ENCODE assay signal across 8 mouse cellular contexts in the genomic region with DNA sequence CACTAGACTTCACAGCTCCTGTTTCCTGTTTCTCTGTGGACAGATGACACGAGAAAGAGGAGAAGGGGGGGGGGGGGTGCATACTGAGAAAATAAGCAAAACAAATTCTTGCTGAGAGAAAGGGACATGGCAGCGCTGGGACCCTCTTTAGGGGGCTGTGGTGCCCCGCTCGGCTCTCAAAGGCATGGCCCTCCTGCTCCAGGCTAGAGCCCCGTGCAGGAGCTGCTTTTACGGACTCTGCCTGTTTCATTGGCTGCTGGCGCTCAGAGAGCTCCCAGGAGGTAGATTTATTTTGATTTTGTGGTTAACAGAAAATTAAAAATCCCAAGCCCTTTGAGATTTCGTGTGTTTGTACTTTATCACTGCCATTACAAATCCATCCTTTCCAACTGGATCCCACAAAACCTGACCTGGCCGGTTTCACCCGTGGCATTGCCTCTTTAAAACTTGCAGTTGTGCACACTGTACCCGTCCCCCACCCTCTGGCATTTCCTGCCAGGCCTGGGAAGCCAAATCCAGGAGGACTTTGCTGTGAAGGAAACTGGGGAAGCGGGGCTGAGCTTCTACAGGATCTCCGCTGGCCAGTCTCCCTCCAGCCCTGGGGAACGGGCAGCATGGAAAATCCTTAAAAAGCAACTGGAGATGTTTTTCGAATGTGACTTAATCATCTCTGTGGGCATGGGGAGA. TPM values are rescaled to one million over a fixed set of nuclear protein-coding genes. Genes with fewer than 3 reads are reported as not detected.
DNase-seq lines count a peak whose midpoint lies in the region; ATAC-seq and TF ChIP-seq lines count a peak whose summit lies in the region.
"Had no signal": no experiment of that assay in that cellular context is flagged by ENCODE, and none has a peak within 500 bp of the region (broad histone marks: within the 10 kb centered on the region; RNA-seq: fewer than 3 reads in every experiment).

No protein-coding gene starts in this region.

- H3K9ac ChIP-seq in hindbrain, embryonic 16.5 days (ENCODE audit: low read depth, low read length) = no peak overlapping the region
- no peak overlapping the region for H3K9ac ChIP-seq in lung, embryonic 14.5 days
- H3K9ac ChIP-seq: liver, embryonic 14.5 days had no signal

- no peaks in the 10 kb centered on the region for H3K27me3 ChIP-seq in hindbrain, embryonic 16.5 days (replicated peaks; ENCODE audit: control insufficient read depth, insufficient read depth, low read length)
- no peaks in the 10 kb centered on the region for H3K27me3 ChIP-seq in lung, embryonic 14.5 days (ENCODE audit: insufficient read depth, low read length)

- 63% methylated on average over 15 of the region's 15 CpGs for WGBS in hindbrain, embryonic 16.5 days
- 42% methylated on average over 15 of the region's 15 CpGs for WGBS in lung, embryonic 14.5 days

- TF ChIP-seq CTCF in cortical plate, adult 2 months (IDR thresholded peaks at IDR 0.05; ENCODE audit: extremely low read depth, insufficient read depth, low read length) = no peak
- no peak for TF ChIP-seq CTCF in lung, embryonic 14.5 days (IDR thresholded peaks at IDR 0.05; ENCODE audit: low read depth)

- ATAC-seq in hindbrain, embryonic 16.5 days = no peak
- ATAC-seq in lung, embryonic 14.5 days (ENCODE audit: insufficient read depth) = peak; percentile 48; the same call in 1 of the 2 replicates

- TF ChIP-seq POLR2A in cortical plate, adult 2 months (IDR thresholded peaks at IDR 0.05; ENCODE audit: extremely low read depth, insufficient read depth, low read length) = no peak

- peak; percentile 44 for DNase-seq in gastrocnemius, adult 18-20 months (ENCODE audit: low spot score)
- DNase-seq in lung, embryonic 14.5 days = peak; percentile 68
- DNase-seq in testis, postnatal 14 days (ENCODE audit: low spot score) = no peak
- DNase-seq in urinary bladder, postnatal 36 days (ENCODE audit: low spot score in 2 of 2) = no peak
- no peak for DNase-seq in adipocyte (ENCODE audit: low spot score)

- no peak overlapping the region for H3K4me2 ChIP-seq in hindbrain, embryonic 16.5 days (ENCODE audit: low read length)
- no peak overlapping the region for H3K4me2 ChIP-seq in lung, embryonic 14.5 days

- H3K36me3 ChIP-seq in hindbrain, embryonic 16.5 days (ENCODE audit: control insufficient read depth, insufficient read depth, low read length) = no peaks in the 10 kb centered on the region; the same call in 1 of the 2 replicates
- no peaks in the 10 kb centered on the region for H3K36me3 ChIP-seq in lung, embryonic 14.5 days (ENCODE audit: insufficient read depth)

- H3K4me1 ChIP-seq in cortical plate, adult 2 months (ENCODE audit: control insufficient read depth, insufficient read depth, low read length) = no peaks in the 10 kb centered on the region
- no peaks in the 10 kb centered on the region; the same call in 1 of the 2 replicates for H3K4me1 ChIP-seq in hindbrain, embryonic 16.5 days (ENCODE audit: control insufficient read depth, insufficient read depth, low read depth, low read length)
- H3K4me1 ChIP-seq in lung, embryonic 14.5 days (ENCODE audit: insufficient read depth) = peaks cover 4% of the 10 kb centered on the region; the same call in 1 of the 2 replicates

- 0 out of 2 replicates have a peak overlapping the region, but pooled peaks have one; percentile 13 for H3K27ac ChIP-seq in cortical plate, adult 2 months (ENCODE audit: insufficient read depth, low read length)
- 0 out of 2 replicates have a peak overlapping the region, but pooled peaks have one; percentile 19 for H3K27ac ChIP-seq in hindbrain, embryonic 16.5 days (ENCODE audit: low read depth, low read length)
- H3K27ac ChIP-seq in lung, embryonic 14.5 days (ENCODE audit: low read depth) = peak overlapping the region; percentile 67
- H3K27ac ChIP-seq: liver, embryonic 14.5 days had no signal

- no peaks in the 10 kb centered on the region for H3K9me3 ChIP-seq in hindbrain, embryonic 16.5 days (ENCODE audit: control insufficient read depth, low read length)
- no peaks in the 10 kb centered on the region for H3K9me3 ChIP-seq in lung, embryonic 14.5 days (ENCODE audit: low read depth, low read length)

- H3K4me3 ChIP-seq in cortical plate, adult 2 months (ENCODE audit: insufficient read depth, low read length) = no peak overlapping the region
- H3K4me3 ChIP-seq in hindbrain, embryonic 16.5 days (ENCODE audit: low read length) = no peak overlapping the region
- no peak overlapping the region for H3K4me3 ChIP-seq in lung, embryonic 14.5 days (ENCODE audit: low read depth, low read length)

RNA-seq across cellular contexts. Expression of a gene that starts 5.5 kb away (rescaled TPM):
- polyA plus RNA-seq in cortical plate, adult 2 months (2012; rRNA removed) = not detected in 2 replicates
- under 1 TPM in 1 of 2 experiments, not detected in 1; 0.11 TPM for total RNA-seq in gastrocnemius, adult 18-20 months (2021)
- 0.36 and 0.45 TPM in 2 replicates for polyA plus RNA-seq in hindbrain, embryonic 16.5 days (2015; fragmentation: Nextera tagmentation; extraction: Ambion mirVana)
- 0.53 and 0.57 TPM in 2 replicates for polyA plus RNA-seq in lung, embryonic 14.5 days (2014; fragmentation: Nextera tagmentation; extraction: Ambion mirVana)

Comparison
In these comparisons a context has a peak if more than half of its experiments do, and no peak if none do; other contexts are left out.
1. H3K27ac ChIP-seq: peak in every context shown above with its lines; median percentile 67 in lung, embryonic 14.5 days; 19 in hindbrain, embryonic 16.5 days; 13 in cortical plate, adult 2 months.
2. DNase-seq: peak in gastrocnemius, adult 18-20 months (single experiment) and lung, embryonic 14.5 days (single experiment); none in testis, postnatal 14 days (single experiment), urinary bladder, postnatal 36 days (0 of 2) and adipocyte (single experiment).